Mouse (Mus musculus) liver, embryonic 14.5 days (tissue): ENCODE measurements around the gene Slc35f3.

Source experiments
- CTCF ChIP-seq: IDR thresholded peaks from 2 replicates; pipeline ENCODE4 v1.5.1; 2016; ENCODE audit warnings: antibody characterized with exemption, low read depth, control low read depth
- EP300 ChIP-seq: IDR thresholded peaks from 2 replicates; pipeline ENCODE4 v1.6.1; 2016; ENCODE audit warnings: antibody characterized with exemption, low read depth

- TF ChIP-seq CTCF = no peak
- no peak for TF ChIP-seq EP300
Observed at GRCm38 (mm10) chr8:126272445-126272844, 25.9 kb upstream of the Slc35f3 start.
